Mouse (Mus musculus): ENCODE data around the gene Gas2.

DNA sequence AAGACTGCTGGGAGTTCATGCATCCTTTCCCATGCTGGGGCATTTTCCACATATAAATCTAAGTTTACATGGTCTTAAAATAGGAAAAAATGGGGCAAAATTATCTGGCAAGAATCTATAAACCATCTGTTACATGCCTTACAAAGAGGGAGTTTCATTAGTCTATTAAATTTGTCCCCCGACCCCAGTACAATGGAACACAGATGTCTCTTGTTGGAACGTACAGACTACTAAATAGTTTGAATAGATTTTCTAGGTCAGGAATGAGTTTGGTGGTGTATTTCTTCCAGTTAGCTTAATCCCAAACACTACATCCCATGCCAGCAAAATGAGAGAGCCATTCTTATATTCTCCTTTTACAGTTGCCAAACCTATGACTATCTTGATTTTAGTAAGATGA, 78.6 kb downstream of the Gas2 start:
- TF ChIP-seq CTCF (IDR thresholded peaks at IDR 0.05; ENCODE audit: low read depth) = no peak
- TF ChIP-seq EP300 (IDR thresholded peaks at IDR 0.05; ENCODE audit: low read depth) = no peak
